Mouse (Mus musculus) liver, embryonic 14.5 days (tissue): Measurements from ENCODE around the gene Sema7a.

ENCODE experiments used
- CTCF ChIP-seq: IDR thresholded peaks from 2 replicates; pipeline ENCODE4 v1.5.1; 2016; ENCODE audit warnings: antibody characterized with exemption, low read depth, control low read depth
- EP300 ChIP-seq: IDR thresholded peaks from 2 replicates; pipeline ENCODE4 v1.6.1; 2016; ENCODE audit warnings: antibody characterized with exemption, low read depth

DNA sequence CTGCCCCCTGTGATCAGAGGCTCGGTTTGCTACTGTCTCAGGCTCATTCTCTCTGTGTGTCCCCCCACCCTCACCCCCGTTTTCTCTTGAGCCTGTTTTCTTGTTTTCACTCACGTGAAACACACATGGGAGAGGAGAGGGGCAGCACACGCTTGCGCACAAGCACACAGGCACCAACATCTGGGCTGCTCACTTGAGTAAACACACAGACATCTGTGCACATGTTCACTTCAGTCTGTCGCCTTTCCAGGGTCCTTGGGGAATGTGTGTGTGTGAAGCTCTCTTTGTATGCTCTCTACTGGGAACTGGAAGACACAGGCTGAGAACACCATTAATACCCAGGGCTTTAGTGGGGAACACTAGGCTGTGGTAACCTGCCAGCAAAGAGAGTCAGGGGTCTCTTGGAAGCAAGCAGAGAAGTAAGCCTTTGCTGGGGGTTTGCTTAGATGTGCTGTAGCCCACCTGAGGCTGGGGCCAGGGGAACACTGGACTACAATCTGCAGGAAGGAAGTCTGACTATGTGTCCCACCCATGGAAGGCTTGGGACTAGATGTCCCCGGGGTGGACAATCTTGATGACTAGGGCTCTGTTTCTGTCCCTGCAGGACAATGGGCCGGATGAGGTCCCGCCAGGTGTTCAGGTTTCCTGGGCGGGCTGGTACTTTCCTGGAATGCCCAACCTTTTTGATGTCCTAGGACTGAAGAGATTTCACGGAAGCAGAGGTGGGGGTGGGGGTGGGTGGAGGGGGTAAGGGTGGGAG lies 30.0 kb downstream of the Sema7a start:
- TF ChIP-seq CTCF (no peak), EP300 (no peak)
